Mouse (Mus musculus) subcutaneous adipose tissue, adult 2 months (tissue): Measurements from ENCODE around the gene Vmn1r163. TPM values are rescaled to one million over a fixed set of nuclear protein-coding genes. Genes with fewer than 3 reads are reported as not detected.

Source experiments
- polyA plus RNA-seq: library from polyadenylated mRNA; depleted of rRNA; stranded (reverse); fragments of >200 nt; gene quantifications from 2 replicates; pipeline ENCODE4 v1.2.3, GENCODE M21; 2012; ENCODE audit warnings: low replicate concordance; rRNA removed

Vmn1r163 gene
- polyA plus RNA-seq: not detected in 2 replicates

DNA sequence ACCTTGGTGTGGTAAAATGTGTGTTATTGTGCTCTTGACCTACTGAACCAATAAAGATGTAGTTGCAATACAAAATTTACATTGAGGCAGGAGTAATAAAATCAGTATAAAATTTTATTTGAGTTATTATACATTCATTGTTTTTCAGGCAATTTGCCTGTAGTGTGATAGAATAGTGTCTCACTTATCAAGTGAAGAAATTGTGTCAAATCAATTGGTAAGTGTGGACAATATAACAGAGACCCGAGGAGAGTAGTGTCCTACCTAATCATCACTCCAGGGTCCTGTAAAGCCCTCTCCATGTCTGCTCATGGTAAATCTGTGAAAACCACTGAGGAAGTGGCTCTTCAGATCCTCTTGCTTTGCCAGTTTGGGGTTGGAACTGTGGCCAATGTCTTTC, at the start of gene Vmn1r163:
Gene Vmn1r163 (plus strand): TSS at position 301 of the 400 bp plus-strand sequence.

DNA sequence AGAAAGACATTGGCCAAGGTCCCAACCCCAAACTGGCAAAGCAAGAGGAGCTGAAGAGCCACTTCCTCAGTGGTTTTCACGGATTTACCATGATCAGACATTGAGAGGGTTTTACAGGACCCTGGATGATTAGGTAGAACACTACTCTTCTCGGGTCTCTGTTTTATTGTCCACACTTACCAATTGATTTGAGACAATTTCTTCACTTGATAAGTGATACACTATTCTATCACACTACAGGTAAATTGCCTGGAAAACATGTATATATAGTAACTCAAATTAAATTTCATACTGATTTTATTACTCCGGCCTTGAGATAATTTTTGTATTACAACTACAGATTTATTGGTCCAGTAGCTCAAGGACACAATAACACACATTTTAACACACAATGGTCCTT, 35.5 kb upstream of the Vmn1r163 start, which contains the start of gene Gm4216:
Gene Gm4216 (minus strand): TSS at position 101 of the 400 bp plus-strand sequence.

DNA sequence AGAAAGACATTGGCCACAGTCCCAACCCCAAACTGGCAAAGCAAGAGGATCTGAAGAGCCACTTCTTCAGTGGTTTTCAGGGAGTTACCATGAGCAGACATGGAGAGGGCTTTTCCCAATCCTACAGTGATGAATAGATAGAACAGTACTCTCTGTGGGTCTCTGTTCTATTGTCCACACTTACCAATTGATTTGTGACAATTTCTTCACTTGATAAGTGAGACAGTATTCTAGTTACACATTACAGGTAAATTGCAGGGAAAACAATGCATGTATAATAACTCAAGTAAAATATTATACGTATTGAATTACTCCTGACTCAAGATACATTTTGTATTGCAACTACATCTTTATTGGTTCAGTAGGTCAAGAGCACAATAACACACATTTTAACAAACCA, 12.0 kb downstream of the Vmn1r163 start, which contains the start of gene Gm8720:
Gene Gm8720 (minus strand): TSS at position 101 of the 400 bp plus-strand sequence.

Other genes with a start within 250 kb of the Vmn1r163 start
- not detected in 2 replicates for gene Vmn1r159, start 211.9 kb upstream of the Vmn1r163 start, polyA plus RNA-seq
- gene Vmn1r160, start 184.3 kb upstream of the Vmn1r163 start, polyA plus RNA-seq: not detected in 2 replicates
- gene Gm4214, start 70.9 kb upstream of the Vmn1r163 start, polyA plus RNA-seq: not detected in 2 replicates
- not detected in 2 replicates for gene Gm4216, start 35.6 kb upstream of the Vmn1r163 start, polyA plus RNA-seq
- gene Gm8720, start 11.9 kb downstream of the Vmn1r163 start, polyA plus RNA-seq: not detected in 2 replicates
- not detected in 2 replicates for gene Gm10662, start 88.9 kb downstream of the Vmn1r163 start, polyA plus RNA-seq
- gene Vmn1r165, start 161.8 kb downstream of the Vmn1r163 start, polyA plus RNA-seq: not detected in 2 replicates
- not detected in 2 replicates for gene Vmn1r166, start 196.1 kb downstream of the Vmn1r163 start, polyA plus RNA-seq
- not detected in 2 replicates for gene Gm6902, start 223.4 kb downstream of the Vmn1r163 start, polyA plus RNA-seq
- not detected in 2 replicates for gene Nlrp4e, start 245.7 kb downstream of the Vmn1r163 start, polyA plus RNA-seq